Mouse (Mus musculus): ENCODE data around the gene Cabp4. TPM values are rescaled to one million over a fixed set of nuclear protein-coding genes. Genes with fewer than 3 reads are reported as not detected.

The Cabp4 gene
- total and polyA plus RNA-seq, 2 experiments from 2014 or later = 0.36 TPM; not detected in 1

DNA sequence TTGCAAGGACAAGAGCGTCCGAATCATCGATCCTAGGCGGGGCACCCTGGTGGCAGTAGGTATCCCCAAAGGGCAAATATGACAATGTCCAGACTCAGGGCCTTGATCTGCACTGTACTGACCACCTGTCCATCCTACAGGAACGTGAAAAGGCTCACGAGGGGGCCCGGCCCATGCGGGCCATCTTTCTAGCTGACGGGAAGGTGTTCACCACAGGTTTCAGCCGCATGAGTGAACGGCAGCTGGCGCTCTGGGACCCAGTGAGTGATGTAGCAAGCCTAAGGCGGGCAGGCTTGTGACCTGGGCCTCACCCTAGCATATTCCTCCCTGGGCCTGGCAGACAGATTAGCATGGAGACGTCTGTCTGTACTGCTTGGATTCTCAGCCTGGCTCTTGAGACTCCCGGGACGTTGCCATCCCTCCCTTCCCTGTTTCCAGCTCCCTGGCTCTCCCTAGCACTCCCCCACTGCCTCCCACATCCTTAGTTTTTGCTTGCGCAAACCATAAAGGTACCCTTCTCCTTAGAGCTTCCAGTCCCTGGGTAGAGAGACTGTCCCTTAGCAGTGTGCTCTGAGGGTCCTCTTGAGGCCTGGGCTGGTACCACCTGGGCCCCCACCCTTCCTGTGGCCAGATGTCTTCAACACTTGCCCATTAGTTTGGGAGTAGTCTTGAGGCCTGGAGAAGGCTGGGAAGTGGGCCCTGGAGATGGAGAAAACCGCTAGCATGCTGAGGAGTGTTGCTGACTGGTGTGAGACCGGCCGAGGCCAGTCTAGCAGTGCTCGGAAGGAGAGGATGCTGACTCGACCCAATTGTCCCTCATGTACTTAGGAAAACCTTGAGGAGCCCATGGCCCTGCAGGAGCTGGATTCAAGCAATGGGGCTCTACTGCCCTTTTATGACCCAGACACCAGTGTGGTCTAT, 7.0 kb upstream of the Cabp4 start:
- DNase-seq (ENCODE audit: low spot score) = no peak
- Histone ChIP-seq H3K27me3 (ENCODE audit: insufficient read depth, low read length) (no peaks in the 10 kb centered on the region), H3K27ac (ENCODE audit: low read depth, low read length) (no peak overlapping the region), H3K9me3 (ENCODE audit: low read length) (no peaks in the 10 kb centered on the region), H3K4me2 (ENCODE audit: low read depth, low read length, poor library complexity, severe bottlenecking) (no peak overlapping the region), H3K36me3 (ENCODE audit: insufficient read depth, low read length) (peaks cover 27% of the 10 kb centered on the region), H3K4me3 (ENCODE audit: low read depth, low read length) (no peak overlapping the region), H3K4me1 (ENCODE audit: insufficient read depth, low read length) (peaks cover 7% of the 10 kb centered on the region; the same call in 1 of the 2 replicates), H3K9ac (replicated peaks; ENCODE audit: low read length, poor library complexity, severe bottlenecking) (no peak overlapping the region)
- no peak for ATAC-seq (ENCODE audit: low FRiP score)
- WGBS = 89% methylated on average over 22 of the region's 22 CpGs
- TF ChIP-seq CTCF (IDR thresholded peaks at IDR 0.05) = no peak

DNA sequence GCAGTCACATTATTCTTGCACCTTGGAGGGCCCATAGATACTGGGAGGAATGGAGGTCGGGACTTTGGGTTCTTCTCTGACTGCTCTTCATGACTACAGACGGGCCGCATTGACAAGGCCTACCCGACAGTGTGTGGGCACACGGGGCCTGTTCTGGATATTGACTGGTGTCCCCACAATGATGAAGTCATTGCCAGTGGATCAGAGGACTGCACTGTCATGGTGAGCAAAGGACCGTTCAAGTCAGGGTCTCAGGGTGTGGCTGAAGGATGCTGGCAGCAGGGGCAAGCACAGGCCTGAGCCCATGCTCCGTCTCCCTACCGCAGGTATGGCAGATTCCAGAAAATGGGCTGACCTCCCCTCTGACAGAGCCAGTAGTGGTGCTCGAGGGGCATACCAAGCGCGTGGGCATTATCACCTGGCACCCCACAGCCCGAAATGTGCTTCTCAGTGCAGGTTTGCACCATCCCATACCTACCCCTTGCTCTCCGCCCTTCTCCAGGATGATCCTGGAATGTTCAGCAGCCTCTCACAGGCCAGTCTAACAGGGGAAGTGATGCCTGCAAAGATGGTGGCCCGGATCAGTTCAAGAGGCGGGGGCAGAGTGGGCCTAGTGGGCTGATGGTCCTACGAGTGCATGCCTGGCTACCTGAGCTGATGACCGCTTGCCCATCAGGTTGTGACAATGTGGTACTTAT, 6.1 kb upstream of the Cabp4 start:
- H3K9me3 ChIP-seq (ENCODE audit: low read length) = no peaks in the 10 kb centered on the region
- H3K27ac ChIP-seq (ENCODE audit: low read depth, low read length) = no peak overlapping the region
- H3K4me3 ChIP-seq (ENCODE audit: low read depth, low read length) = no peak overlapping the region
- 94% methylated on average over 17 of the region's 17 CpGs for WGBS
- no peak for TF ChIP-seq CTCF (IDR thresholded peaks at IDR 0.05)
- peaks cover 7% of the 10 kb centered on the region; the same call in 1 of the 2 replicates for H3K4me1 ChIP-seq (ENCODE audit: insufficient read depth, low read length)
- DNase-seq (ENCODE audit: low spot score) (no peak), ATAC-seq (ENCODE audit: low FRiP score) (no peak)
- H3K27me3 ChIP-seq (ENCODE audit: insufficient read depth, low read length) = no peaks in the 10 kb centered on the region
- no peak overlapping the region for H3K9ac ChIP-seq (replicated peaks; ENCODE audit: low read length, poor library complexity, severe bottlenecking)
- peaks cover 24% of the 10 kb centered on the region for H3K36me3 ChIP-seq (ENCODE audit: insufficient read depth, low read length)
- 0 out of 2 replicates have a peak overlapping the region, but pooled peaks have one; percentile 91 for H3K4me2 ChIP-seq (ENCODE audit: low read depth, low read length, poor library complexity, severe bottlenecking)

DNA sequence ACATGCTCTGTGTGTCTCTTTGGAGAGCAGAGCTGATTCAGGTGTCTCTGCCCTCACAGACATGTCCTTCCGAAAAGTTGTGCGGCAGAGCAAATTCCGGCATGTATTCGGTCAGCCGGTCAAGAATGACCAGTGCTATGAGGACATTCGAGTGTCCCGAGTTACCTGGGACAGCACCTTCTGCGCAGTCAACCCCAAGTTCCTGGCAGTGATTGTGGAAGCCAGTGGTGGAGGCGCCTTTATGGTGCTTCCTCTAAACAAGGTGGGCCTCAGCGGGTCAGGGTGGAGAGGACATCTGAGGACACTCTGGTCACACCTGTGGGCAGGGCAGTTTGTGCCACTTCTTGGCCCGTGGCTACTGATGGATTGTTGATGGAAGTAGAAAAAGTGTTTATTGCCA, 5.5 kb upstream of the Cabp4 start:
- ATAC-seq (ENCODE audit: low FRiP score) = no peak
- H3K4me3 ChIP-seq (ENCODE audit: low read depth, low read length) = peak overlapping the region; percentile 88
- H3K4me2 ChIP-seq (ENCODE audit: low read depth, low read length, poor library complexity, severe bottlenecking) = peak overlapping the region; percentile 91
- H3K4me1 ChIP-seq (ENCODE audit: insufficient read depth, low read length) = peaks cover 7% of the 10 kb centered on the region; the same call in 1 of the 2 replicates
- DNase-seq (ENCODE audit: low spot score) = no peak
- H3K36me3 ChIP-seq (ENCODE audit: insufficient read depth, low read length) = peaks cover 24% of the 10 kb centered on the region
- H3K27me3 ChIP-seq (ENCODE audit: insufficient read depth, low read length) = no peaks in the 10 kb centered on the region
- 0 out of 2 replicates have a peak overlapping the region, but pooled peaks have one; percentile 69 for H3K27ac ChIP-seq (ENCODE audit: low read depth, low read length)
- 89% methylated on average over 11 of the region's 11 CpGs for WGBS
- no peak for TF ChIP-seq CTCF (IDR thresholded peaks at IDR 0.05)
- no peaks in the 10 kb centered on the region for H3K9me3 ChIP-seq (ENCODE audit: low read length)
- H3K9ac ChIP-seq (replicated peaks; ENCODE audit: low read length, poor library complexity, severe bottlenecking) = peak overlapping the region; percentile 94

DNA sequence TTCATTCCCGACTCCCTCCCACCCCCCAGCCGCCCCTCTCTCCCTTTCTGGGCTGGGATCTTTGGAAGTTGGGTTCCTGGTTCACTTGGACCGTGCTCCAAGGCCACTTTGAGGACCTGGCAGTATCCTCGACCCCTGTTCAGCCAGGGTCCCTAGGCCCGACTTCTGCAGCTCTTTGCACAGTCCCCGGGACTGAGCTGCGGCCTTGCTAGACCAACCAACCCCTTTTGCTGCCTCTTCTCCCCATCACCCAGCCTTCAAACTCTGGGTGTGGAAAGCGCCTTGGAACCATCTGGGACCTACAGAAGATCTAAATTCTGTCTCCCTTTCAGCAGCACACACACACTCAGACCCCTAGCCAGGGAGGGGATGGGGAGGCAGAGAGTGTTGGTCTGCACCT, 5.0 kb upstream of the Cabp4 start:
- Histone ChIP-seq H3K9me3 (ENCODE audit: low read length) (no peaks in the 10 kb centered on the region), H3K9ac (replicated peaks; ENCODE audit: low read length, poor library complexity, severe bottlenecking) (peak overlapping the region; percentile 94), H3K36me3 (ENCODE audit: insufficient read depth, low read length) (peaks cover 24% of the 10 kb centered on the region), H3K4me2 (ENCODE audit: low read depth, low read length, poor library complexity, severe bottlenecking) (peak overlapping the region; percentile 91), H3K4me1 (ENCODE audit: insufficient read depth, low read length) (peaks cover 7% of the 10 kb centered on the region; the same call in 1 of the 2 replicates), H3K27me3 (ENCODE audit: insufficient read depth, low read length) (no peaks in the 10 kb centered on the region), H3K4me3 (ENCODE audit: low read depth, low read length) (peak overlapping the region; percentile 88), H3K27ac (ENCODE audit: low read depth, low read length) (peak overlapping the region; percentile 69)
- 4% methylated on average over 8 of the region's 8 CpGs for WGBS
- no peak for DNase-seq (ENCODE audit: low spot score)
- peak; percentile 18; the same call in 1 of the 2 replicates for ATAC-seq (ENCODE audit: low FRiP score)
- no peak for TF ChIP-seq CTCF (IDR thresholded peaks at IDR 0.05)

DNA sequence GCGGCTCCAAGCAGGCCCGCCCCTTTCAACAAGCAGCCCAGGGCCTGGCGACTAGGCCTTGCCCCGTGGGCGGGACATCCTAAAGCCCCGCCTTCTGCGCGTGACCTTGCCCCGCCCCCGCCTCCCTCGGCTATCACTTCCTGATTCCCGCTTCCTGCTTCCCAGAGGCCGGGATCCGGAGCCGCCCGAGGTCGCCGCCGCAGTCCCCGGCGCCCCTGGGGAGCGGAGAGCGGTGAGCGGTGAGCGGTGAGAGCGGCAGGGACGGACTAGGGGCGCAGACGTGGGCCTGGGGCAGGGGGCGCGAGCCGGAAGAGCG, 4.6 kb upstream of the Cabp4 start, which contains the start of gene Coro1b:
Gene Coro1b (plus strand): TSS at position 129 of the 316 bp plus-strand sequence.
- peak; percentile 87 for ATAC-seq (ENCODE audit: low FRiP score)
- Histone ChIP-seq H3K4me3 (ENCODE audit: low read depth, low read length) (peak within 1 kb of the TSS; percentile 88), H3K9ac (replicated peaks; ENCODE audit: low read length, poor library complexity, severe bottlenecking) (peak within 1 kb of the TSS; percentile 94), H3K27ac (ENCODE audit: low read depth, low read length) (peak within 1 kb of the TSS; percentile 69), H3K36me3 (ENCODE audit: insufficient read depth, low read length) (peaks cover 21% of the 10 kb centered on the region), H3K9me3 (ENCODE audit: low read length) (no peaks in the 10 kb centered on the region), H3K27me3 (ENCODE audit: insufficient read depth, low read length) (no peaks in the 10 kb centered on the region), H3K4me1 (ENCODE audit: insufficient read depth, low read length) (peaks cover 7% of the 10 kb centered on the region; the same call in 1 of the 2 replicates), H3K4me2 (ENCODE audit: low read depth, low read length, poor library complexity, severe bottlenecking) (peak within 1 kb of the TSS; percentile 91)
- no peak for TF ChIP-seq CTCF (IDR thresholded peaks at IDR 0.05)
- peak; percentile 92 for DNase-seq (ENCODE audit: low spot score)
- 1% methylated on average over 30 of the region's 33 CpGs for WGBS
